Mouse (Mus musculus) mature B cell (primary cell): ENCODE measurements around the gene Myl7.
"Not testable (repeated sequence)": the region's sequence is repeated elsewhere in the genome, so short reads cannot be mapped to it uniquely, and the experiment has no call there.

ENCODE experiments used
- in situ Hi-C: fragments of 300-500 bp; cut with MboI; formaldehyde crosslinking; loops from 2 replicates; pipeline ENCODE4 v1.14.3; 2019

The Myl7 gene

DNA sequence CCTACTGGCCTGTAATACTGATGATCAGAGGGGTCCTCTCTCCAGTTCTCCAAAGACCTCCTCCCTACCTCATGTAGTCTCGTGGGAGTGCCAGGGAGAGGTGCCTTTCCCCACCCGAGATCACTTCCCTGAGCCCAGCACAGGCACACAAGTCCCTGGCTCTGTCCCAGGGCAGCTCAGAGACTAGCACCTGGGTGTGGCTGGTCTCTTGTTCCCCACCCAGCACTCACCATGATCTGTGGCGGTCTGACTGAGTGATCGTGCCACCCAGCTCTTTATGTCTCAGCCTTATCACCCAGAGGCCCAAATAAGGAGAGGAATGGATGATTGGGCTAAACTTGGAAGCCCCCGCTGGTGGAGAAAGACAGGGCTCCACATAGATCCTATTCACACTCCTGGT lies at the start of gene Myl7:
Myl7 (minus strand) TSS at position 252 of the 400 bp plus-strand sequence.
- in situ Hi-C loops = no loop called here

- in situ Hi-C loops = no loop called here
Measured at GRCm38 (mm10) chr11:5947796-5948195, 49.2 kb upstream of the Myl7 start.

DNA sequence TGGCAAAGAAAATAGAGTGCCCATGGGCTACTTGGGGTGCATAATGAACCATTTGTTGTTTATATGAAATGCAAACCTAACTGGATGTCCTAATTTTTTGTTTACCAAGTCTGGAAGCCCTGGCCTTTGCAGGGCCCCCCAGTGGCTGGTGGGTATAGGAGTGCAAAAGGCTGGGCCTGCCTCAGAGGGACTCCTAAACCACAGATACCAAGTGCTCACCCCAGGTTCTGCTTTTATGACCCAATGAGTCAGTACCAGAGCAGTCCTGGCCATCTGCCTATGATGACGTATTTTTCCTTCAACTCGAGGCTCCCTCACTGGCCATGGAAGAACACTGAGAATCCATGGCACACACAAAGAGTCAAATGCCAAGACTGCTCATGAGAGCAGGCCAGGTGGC lies 46.5 kb upstream of the Myl7 start:
- in situ Hi-C loops = no loop called here

DNA sequence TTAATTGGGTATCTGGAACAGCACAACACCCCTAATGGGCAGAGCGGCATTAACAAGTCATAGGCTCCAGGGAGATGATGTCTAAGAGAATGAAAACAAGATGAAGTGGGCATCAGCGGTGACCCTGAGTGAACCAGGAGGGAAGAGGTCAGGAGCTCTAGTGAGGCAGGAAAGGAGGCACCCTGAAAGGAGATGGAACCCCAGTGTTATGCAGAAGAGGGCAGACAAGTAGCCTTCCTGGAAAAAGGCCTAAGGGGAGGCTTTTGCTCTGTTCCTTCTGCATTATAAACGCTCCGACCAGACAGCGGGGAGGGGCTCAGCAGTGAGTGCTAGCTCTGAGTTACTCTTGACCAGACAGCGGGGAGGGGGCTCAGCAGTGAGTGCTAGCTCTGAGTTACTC lies 44.4 kb upstream of the Myl7 start:
- in situ Hi-C loops = no loop called here

DNA sequence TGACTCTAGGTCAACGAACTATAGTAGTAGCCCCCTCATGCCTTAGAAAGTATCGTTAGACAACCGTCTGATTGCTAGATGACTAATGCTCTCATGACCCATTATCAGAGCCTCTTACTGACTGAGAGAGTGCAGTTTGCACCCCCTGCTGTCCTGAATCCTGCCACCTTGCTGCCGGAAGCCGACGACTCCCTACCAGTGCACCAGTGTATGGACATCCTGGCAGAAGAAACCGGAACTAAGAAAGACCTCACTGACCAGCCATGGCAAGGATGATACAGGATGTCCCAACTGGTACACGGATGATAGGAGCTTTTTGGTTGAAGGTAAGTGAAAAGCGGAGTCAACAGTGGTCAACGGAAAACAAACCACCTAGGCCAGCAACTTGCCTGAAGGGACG lies 35.9 kb upstream of the Myl7 start:
- in situ Hi-C loops = not testable (repeated sequence)

GRCm38 (mm10) chr11:5931947-5932346 lies 33.4 kb upstream of the Myl7 start:
- in situ Hi-C loops = not testable (repeated sequence)

DNA sequence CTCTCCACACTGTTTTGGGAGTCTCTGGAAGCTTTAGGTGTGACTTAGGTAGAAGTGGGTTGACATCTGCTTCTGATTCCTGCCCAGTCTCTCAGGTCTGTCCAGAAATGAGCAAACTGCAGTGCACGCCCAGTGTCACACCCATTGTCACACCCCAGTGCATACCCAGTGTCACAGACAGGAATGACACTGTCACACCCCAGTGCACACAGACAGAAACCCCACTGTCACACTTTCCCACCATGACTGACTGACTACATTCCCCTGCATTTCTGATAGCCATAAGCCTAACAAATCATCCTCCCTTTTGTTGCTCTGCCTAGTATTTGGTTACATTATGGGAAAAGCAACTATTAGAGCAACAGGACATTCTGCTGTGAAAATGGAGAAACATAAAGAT lies 32.0 kb upstream of the Myl7 start:
- in situ Hi-C loops = no loop called here

DNA sequence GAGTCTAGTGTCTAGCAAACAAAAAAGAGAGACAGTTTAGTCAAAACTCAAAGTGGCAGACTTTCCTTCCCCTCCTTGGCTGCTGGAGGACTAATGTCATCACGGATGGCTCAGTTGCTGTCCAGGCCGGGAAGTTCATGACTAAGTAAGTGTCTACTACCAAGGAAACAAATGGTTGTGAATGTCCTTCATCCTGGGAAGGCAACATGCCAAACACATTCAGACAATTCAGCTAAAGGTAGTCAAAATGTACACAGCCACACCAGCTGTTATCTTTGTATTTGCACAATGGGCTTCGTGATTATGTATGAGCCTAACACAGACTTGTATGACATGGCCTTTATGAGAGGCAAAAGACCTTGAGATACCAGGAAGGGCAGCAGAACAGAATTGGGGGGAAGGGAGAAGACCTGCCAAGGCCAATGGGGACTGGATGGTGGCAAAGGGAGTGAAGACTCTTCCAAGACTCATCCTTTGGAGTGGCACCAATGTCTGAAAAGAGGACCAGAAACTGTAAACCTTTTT lies 28.2 kb upstream of the Myl7 start:
- in situ Hi-C loops = no loop called here

DNA sequence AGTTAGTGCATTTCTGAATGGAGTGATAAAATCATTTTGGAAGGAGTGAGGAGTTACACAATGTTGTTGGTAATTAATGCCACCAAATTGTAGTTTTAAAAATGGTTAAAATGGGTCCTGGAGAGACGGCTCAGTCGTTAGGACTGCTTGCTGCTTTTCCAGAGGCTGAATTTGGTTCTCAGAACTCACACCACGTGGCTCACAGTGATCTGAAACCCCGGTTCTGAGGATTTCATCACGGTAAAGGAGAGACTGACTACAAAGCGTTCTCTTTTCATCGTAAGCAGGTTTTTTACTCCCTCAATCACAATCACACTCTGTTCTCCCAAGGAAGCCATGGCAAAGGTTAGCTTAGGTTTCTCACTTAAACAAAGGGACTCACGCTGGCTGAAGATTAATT lies 26.1 kb upstream of the Myl7 start:
- in situ Hi-C loops = no loop called here

DNA sequence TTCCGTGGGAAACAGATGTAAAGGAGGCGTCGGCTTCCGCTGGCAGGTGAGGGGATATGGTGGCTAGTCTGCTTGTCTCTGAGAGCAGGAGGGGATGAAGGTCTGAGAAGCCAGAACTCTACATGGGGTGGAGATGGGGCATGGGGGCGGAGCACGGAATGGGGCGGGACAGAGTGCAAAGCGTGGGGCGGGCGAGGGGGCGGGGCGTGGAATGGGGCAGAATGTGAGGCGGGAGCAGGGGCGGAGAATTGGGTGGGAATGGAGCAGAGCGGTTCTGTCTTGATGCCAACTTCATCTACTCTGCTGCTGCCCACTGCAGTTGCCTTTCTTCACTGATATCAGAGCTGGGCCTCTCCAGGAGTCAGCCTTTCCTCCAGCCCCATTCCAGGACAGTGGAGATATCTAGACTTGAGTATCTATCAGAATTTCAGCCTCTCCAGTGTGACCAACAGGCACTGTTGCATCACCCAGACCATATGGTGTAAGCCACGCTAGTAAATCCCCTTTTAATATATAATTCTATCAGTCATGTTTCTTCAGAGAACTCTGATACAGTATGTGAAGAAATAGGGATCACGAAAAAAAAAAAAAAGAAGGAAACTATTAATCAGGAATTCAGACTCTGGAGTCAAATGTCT lies 21.9 kb upstream of the Myl7 start:
- in situ Hi-C loops = no loop called here

DNA sequence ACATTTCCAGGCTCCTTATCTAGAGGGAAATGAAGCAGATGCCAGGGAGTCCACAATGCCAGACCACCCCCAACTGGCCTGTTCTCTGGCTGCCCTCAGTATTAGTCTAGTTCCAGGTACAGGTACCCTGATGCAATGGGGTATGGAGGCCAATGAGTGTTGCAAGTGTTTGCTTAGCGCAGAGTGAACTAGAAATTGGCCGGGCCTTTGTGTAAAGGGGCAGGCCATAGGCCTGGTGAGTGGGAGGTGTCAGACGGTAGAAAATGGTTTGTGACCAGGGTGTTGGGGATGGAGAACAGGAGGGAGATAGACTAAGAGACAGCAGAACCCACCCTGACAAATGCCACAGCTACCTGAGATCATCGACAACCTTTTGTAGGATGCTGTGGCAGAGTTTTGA lies 21.0 kb upstream of the Myl7 start:
- in situ Hi-C loops = no loop called here

DNA sequence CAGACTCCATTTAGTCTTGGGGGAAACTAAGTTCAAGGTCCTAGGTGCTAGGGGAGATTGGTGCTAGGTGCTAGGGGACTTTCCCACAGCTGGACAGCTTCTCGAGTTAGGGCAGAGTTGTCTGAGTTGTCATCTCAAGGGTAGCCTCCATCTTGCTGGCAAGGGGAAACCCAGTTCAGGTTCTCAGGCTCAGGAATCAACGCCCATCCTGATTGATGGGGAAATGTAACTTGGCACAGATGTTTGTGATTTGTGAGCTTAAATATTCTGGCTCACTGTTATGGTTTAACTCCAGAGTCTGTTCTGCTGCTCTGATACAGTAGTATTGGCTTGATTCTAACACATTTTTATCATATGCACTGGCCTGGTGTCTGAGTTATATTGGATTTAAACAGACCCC lies 19.5 kb upstream of the Myl7 start:
- in situ Hi-C loops = no loop called here

DNA sequence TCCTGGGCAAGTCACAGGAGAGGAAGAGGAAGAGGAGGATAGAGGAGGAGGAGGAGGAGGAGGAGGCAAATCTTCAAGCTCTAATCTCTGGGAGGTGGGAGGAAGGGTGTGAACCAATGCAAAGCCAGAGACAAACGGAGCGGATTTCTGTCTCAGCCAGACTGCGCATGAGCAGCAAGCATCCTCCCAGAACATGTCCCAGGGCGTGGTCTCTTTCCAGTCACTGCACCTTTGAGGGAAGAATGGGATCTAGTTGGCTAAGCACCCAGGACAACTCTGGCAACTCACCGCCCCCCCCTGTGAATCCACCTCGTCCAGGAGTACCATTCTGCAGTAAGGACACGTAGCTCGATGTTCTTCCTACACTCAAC lies 17.6 kb upstream of the Myl7 start:
- in situ Hi-C loops = no loop called here

GRCm38 (mm10) chr11:5915429-5916177 lies 17.0 kb upstream of the Myl7 start:
- in situ Hi-C loops = no loop called here

- in situ Hi-C loops = no loop called here
Measured at GRCm38 (mm10) chr11:5914940-5915339, 16.4 kb upstream of the Myl7 start.

GRCm38 (mm10) chr11:5913936-5914335 lies 15.4 kb upstream of the Myl7 start:
- in situ Hi-C loops = no loop called here

- in situ Hi-C loops = no loop called here
Measured at GRCm38 (mm10) chr11:5913256-5913655, 14.7 kb upstream of the Myl7 start.

DNA sequence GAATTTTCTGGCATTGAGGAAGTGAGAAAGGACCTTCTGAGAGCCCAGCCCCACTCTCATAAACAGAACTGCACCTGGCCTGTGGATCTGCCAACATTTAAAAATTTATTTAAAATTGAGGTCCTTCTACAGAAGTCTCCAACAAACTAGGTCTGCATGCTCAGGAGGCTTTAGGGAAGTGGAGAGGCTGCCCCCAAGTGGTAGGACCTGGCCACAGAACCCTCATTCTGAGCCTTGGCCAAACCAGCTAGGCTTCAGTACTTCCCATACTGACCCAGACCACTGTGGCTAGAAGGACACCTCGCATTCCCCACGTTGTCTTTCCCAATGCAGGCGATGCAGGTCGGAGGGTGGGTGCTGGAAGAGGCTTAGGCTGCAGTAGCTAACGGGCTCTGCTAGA lies 14.1 kb upstream of the Myl7 start:
- in situ Hi-C loops = no loop called here

DNA sequence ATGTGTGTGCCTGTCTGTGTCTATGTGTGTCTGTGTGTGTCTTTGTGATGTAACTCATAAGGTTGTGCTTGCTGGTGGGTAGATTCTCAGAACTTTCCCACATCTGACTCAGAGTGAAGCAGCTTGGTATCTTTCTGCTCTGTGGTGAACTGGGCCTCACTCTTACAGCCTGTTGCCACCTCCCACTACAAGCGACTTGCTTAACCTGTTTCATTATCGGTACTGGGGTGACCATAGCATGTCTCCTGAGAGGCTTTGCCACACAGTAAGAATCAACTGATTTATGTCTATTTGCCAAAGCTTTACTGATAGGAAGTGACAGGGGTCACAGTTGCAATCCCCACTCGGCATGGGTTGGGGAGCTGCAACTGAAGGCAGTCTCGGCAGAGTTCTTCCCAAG lies 10.1 kb upstream of the Myl7 start:
- in situ Hi-C loops = no loop called here

- in situ Hi-C loops = no loop called here
Measured at GRCm38 (mm10) chr11:5907096-5907495, 8.5 kb upstream of the Myl7 start.

GRCm38 (mm10) chr11:5905778-5906518 lies 7.4 kb upstream of the Myl7 start:
- in situ Hi-C loops = no loop called here

DNA sequence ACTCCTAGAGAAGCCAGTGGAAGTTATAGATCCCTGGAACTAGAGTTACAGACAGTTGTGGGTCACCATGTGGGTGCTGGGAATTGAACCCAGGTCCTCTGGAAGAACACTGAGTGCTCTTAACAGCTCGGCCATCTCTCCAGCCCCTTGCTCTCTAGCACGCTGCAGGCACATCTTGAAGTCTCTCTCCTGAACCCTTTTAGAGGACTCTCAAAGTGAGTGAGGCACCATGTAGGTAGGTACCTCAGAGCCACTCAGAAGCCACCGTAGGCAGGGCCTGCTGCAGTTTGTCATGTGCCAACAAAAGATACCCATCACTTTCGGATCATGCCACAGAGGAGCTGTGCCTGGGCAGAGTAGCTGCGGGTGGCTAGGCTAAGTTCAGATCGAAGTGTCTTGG lies 6.3 kb upstream of the Myl7 start:
- in situ Hi-C loops = no loop called here

DNA sequence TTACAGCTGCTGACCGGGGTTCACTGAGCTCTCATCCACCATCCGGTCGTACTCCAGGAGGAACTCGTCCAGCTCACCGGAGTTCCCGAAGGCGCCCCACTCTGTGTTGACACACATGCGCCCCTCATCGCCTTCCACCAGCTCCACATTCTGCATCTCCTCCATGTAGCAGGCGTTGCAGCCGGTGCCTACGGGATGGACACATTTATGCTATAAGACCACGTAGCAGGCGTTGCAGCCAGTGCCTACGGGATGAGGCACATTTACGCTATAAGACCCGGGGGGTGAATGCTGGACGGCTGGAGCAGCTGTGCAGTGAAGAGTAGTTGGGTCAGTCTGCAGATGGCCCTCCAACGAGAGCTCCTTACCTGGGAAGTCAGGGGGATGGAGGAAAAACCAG lies 5.8 kb upstream of the Myl7 start:
- in situ Hi-C loops = no loop called here
